In genomic region chr2:157069355-157069735, GRCm38 (mm10) we compare ENCODE assay signal across 10 mouse cellular contexts. TPM values are rescaled to one million over a fixed set of nuclear protein-coding genes. Genes with fewer than 3 reads are reported as not detected.
DNase-seq lines count a peak whose midpoint lies in the region; ATAC-seq and TF ChIP-seq lines count a peak whose summit lies in the region.
"Had no signal": no experiment of that assay in that cellular context is flagged by ENCODE, and none has a peak within 500 bp of the region (broad histone marks: within the 10 kb centered on the region; RNA-seq: fewer than 3 reads in every experiment).

No protein-coding gene starts in this region.

- no peak for TF ChIP-seq CTCF in forebrain, postnatal 0 days (IDR thresholded peaks at IDR 0.05; ENCODE audit: low read depth)

- no peaks in the 10 kb centered on the region for H3K9me3 ChIP-seq in forebrain, postnatal 0 days (ENCODE audit: low read length)
- H3K9me3 ChIP-seq in limb, embryonic 13.5 days: no peaks in the 10 kb centered on the region
- no peaks in the 10 kb centered on the region for H3K9me3 ChIP-seq in stomach, embryonic 15.5 days

- peak overlapping the region; percentile 25; the same call in 1 of the 2 replicates for H3K9ac ChIP-seq in forebrain, postnatal 0 days
- 0 out of 2 replicates have a peak overlapping the region, but pooled peaks have one; percentile 31 for H3K9ac ChIP-seq in limb, embryonic 13.5 days
- peak overlapping the region; percentile 13; the same call in 1 of the 2 replicates for H3K9ac ChIP-seq in stomach, embryonic 15.5 days

- peak; percentile 8; the same call in 1 of the 2 replicates for ATAC-seq in forebrain, postnatal 0 days
- no peak for ATAC-seq in limb, embryonic 13.5 days (ENCODE audit: low FRiP score, low read depth)
- ATAC-seq in stomach, embryonic 15.5 days (ENCODE audit: insufficient read depth, low FRiP score, low read depth): no peak
- ATAC-seq in activated CD4-positive, CD25-positive, alpha-beta regulatory T cell, adult 4 months: no peak

- peaks cover 14% of the 10 kb centered on the region for H3K36me3 ChIP-seq in forebrain, postnatal 0 days (ENCODE audit: insufficient read depth)
- H3K36me3 ChIP-seq in limb, embryonic 13.5 days: peaks cover 22% of the 10 kb centered on the region
- H3K36me3 ChIP-seq in stomach, embryonic 15.5 days: no peaks in the 10 kb centered on the region

- DNase-seq in heart, adult 18-20 months: peak; percentile 47 to 75
- no peak for DNase-seq in heart, adult 8-10 months (ENCODE audit: low spot score)
- DNase-seq in brain, adult 2 months (ENCODE audit: low read depth, low spot score): peak; percentile 99
- DNase-seq in forebrain, postnatal 0 days: no peak
- DNase-seq in ovary, adult 18-20 months (ENCODE audit: low spot score): no peak

- no peaks in the 10 kb centered on the region for H3K27me3 ChIP-seq in forebrain, postnatal 0 days (ENCODE audit: insufficient read depth, low read length)
- H3K27me3 ChIP-seq in limb, embryonic 13.5 days: no peaks in the 10 kb centered on the region
- no peaks in the 10 kb centered on the region for H3K27me3 ChIP-seq in stomach, embryonic 15.5 days (replicated peaks)

- peak overlapping the region; percentile 62 for H3K27ac ChIP-seq in forebrain, postnatal 0 days (ENCODE audit: low read depth, low read length)
- peak overlapping the region; percentile 85; the same call in 1 of the 2 replicates for H3K27ac ChIP-seq in limb, embryonic 13.5 days
- H3K27ac ChIP-seq in stomach, embryonic 15.5 days: peak overlapping the region; percentile 83

- WGBS in forebrain, postnatal 0 days: 29% methylated on average over 3 of the region's 3 CpGs
- 49% methylated on average over 3 of the region's 3 CpGs for WGBS in limb, embryonic 13.5 days
- 36% methylated on average over 3 of the region's 3 CpGs for WGBS in stomach, embryonic 15.5 days

- H3K4me2 ChIP-seq in forebrain, postnatal 0 days (ENCODE audit: low read depth): no peak overlapping the region
- H3K4me2 ChIP-seq in limb, embryonic 13.5 days (replicated peaks): peak overlapping the region; percentile 5; the same call in 1 of the 2 replicates
- H3K4me2 ChIP-seq in stomach, embryonic 15.5 days: peak overlapping the region; percentile 34

- H3K4me3 ChIP-seq in forebrain, postnatal 0 days (ENCODE audit: low read depth, low read length): no peak overlapping the region
- no peak overlapping the region for H3K4me3 ChIP-seq in limb, embryonic 13.5 days
- no peak overlapping the region for H3K4me3 ChIP-seq in stomach, embryonic 15.5 days (replicated peaks)

- H3K4me1 ChIP-seq in forebrain, postnatal 0 days (ENCODE audit: insufficient read depth): peaks cover 38% of the 10 kb centered on the region
- H3K4me1 ChIP-seq in limb, embryonic 13.5 days: peaks cover 91% of the 10 kb centered on the region
- peaks cover 88% of the 10 kb centered on the region for H3K4me1 ChIP-seq in stomach, embryonic 15.5 days

RNA-seq across cellular contexts. Expression of gene Soga1, which starts 9.7 kb away (rescaled TPM):
- total RNA-seq in heart, adult 18-20 months (2021): 10 to 100 TPM; 10.4 to 11.0 TPM
- total RNA-seq in heart, adult 8-10 months (2022): 10 to 100 TPM in 1 of 4 experiments, 1 to 10 TPM in 3; 8.7 to 11.1 (median 8.9) TPM
- total RNA-seq in forebrain, postnatal 0 days (2014; rRNA removed): 80.5 and 93.7 TPM in 2 replicates
- polyA plus RNA-seq in forebrain, postnatal 0 days (2015; fragmentation: Nextera tagmentation; extraction: Ambion mirVana): 3.1 and 3.9 TPM in 2 replicates
- 4.1 and 4.2 TPM in 2 replicates for polyA plus RNA-seq in limb, embryonic 13.5 days (2015; fragmentation: Nextera tagmentation; extraction: Ambion mirVana)
- polyA plus RNA-seq in stomach, embryonic 15.5 days (2015; fragmentation: Nextera tagmentation; extraction: Ambion mirVana): 3.6 and 4.2 TPM in 2 replicates
- polyA plus RNA-seq in activated CD4-positive, CD25-positive, alpha-beta regulatory T cell, adult 4 months (2017; shearing (Covaris generic)): under 1 TPM in 1 of 2 experiments, not detected in 1; 0.05 TPM

RNA-seq across cellular contexts. Expression of gene Tldc2, which starts 17.5 kb away (rescaled TPM):
- not detected for total RNA-seq in heart, adult 18-20 months (2021)
- not detected for total RNA-seq in heart, adult 8-10 months (2022)
- not detected in 2 replicates for total RNA-seq in forebrain, postnatal 0 days (2014; rRNA removed)
- not detected in 2 replicates for polyA plus RNA-seq in forebrain, postnatal 0 days (2015; fragmentation: Nextera tagmentation; extraction: Ambion mirVana)
- not detected in 2 replicates for polyA plus RNA-seq in limb, embryonic 13.5 days (2015; fragmentation: Nextera tagmentation; extraction: Ambion mirVana)
- polyA plus RNA-seq in stomach, embryonic 15.5 days (2015; fragmentation: Nextera tagmentation; extraction: Ambion mirVana): not detected in 2 replicates
- polyA plus RNA-seq in activated CD4-positive, CD25-positive, alpha-beta regulatory T cell, adult 4 months (2017; shearing (Covaris generic)): not detected
- total RNA-seq: gastrocnemius, postnatal 36 days had no signal
- polyA plus RNA-seq: spleen, adult 2 months had no signal

Comparison
In these comparisons a context has a peak if more than half of its experiments do, and no peak if none do; other contexts are left out.
1. DNase-seq: peak in heart, adult 18-20 months (2 of 2) and brain, adult 2 months (single experiment); none in heart, adult 8-10 months (single experiment), forebrain, postnatal 0 days (single experiment) and ovary, adult 18-20 months (single experiment).
2. Peak in every context shown above with its lines, with median percentiles within 50 percentile points of each other: H3K27ac ChIP-seq and H3K9ac ChIP-seq.